Mouse (Mus musculus): Measurements from ENCODE around the gene Slc44a1. TPM values are rescaled to one million over a fixed set of nuclear protein-coding genes. Genes with fewer than 3 reads are reported as not detected.

The Slc44a1 gene
- total RNA-seq, 2 experiments from 2014 or later: 60.7 to 71.0 TPM

- no peak for DNase-seq (ENCODE audit: low spot score in 2 of 2)
Observed at GRCm38 (mm10) chr4:53595246-53596062, 155.2 kb downstream of the Slc44a1 start.

GRCm38 (mm10) chr4:53596063-53596895, 156.1 kb downstream of the Slc44a1 start:
- DNase-seq (ENCODE audit: low spot score in 2 of 2): no peak

GRCm38 (mm10) chr4:53600462-53600861, 160.2 kb downstream of the Slc44a1 start:
- DNase-seq (ENCODE audit: low spot score in 2 of 2): no peak

- DNase-seq (ENCODE audit: low spot score in 2 of 2): no peak
Observed at GRCm38 (mm10) chr4:53614576-53615225, 174.5 kb downstream of the Slc44a1 start.

GRCm38 (mm10) chr4:53617968-53618367, 177.8 kb downstream of the Slc44a1 start:
- no peak for DNase-seq (ENCODE audit: low spot score in 2 of 2)

- no peak for DNase-seq (ENCODE audit: low spot score in 2 of 2)
Observed at GRCm38 (mm10) chr4:53620104-53620503, 179.9 kb downstream of the Slc44a1 start.

GRCm38 (mm10) chr4:53621084-53621483, 180.9 kb downstream of the Slc44a1 start:
- no peak for DNase-seq (ENCODE audit: low spot score in 2 of 2)

GRCm38 (mm10) chr4:53621490-53621889, 181.3 kb downstream of the Slc44a1 start:
- no peak for DNase-seq (ENCODE audit: low spot score in 2 of 2)

GRCm38 (mm10) chr4:53623711-53624110, 183.5 kb downstream of the Slc44a1 start:
- DNase-seq (ENCODE audit: low spot score in 2 of 2): no peak

GRCm38 (mm10) chr4:53624816-53625215, 184.6 kb downstream of the Slc44a1 start:
- DNase-seq (ENCODE audit: low spot score in 2 of 2): peak; percentile 56 to 74

GRCm38 (mm10) chr4:53625263-53625662, 185.1 kb downstream of the Slc44a1 start:
- DNase-seq (ENCODE audit: low spot score in 2 of 2): peak in 1 of 2 experiments; percentile 37

GRCm38 (mm10) chr4:53628924-53629323, 188.7 kb downstream of the Slc44a1 start:
- no peak for DNase-seq (ENCODE audit: low spot score in 2 of 2)

- DNase-seq (ENCODE audit: low spot score in 2 of 2): no peak
Observed at GRCm38 (mm10) chr4:53630963-53631315, 190.7 kb downstream of the Slc44a1 start.

GRCm38 (mm10) chr4:53631316-53632010, 191.2 kb downstream of the Slc44a1 start, which contains the start of gene Fsd1l:
Fsd1l (plus strand) TSS chr4:53631471.
- peak; percentile 79 to 86 for DNase-seq (ENCODE audit: low spot score in 2 of 2)

GRCm38 (mm10) chr4:53632011-53632349, 191.8 kb downstream of the Slc44a1 start:
- DNase-seq (ENCODE audit: low spot score in 2 of 2): no peak

GRCm38 (mm10) chr4:53635336-53635735, 195.1 kb downstream of the Slc44a1 start:
- no peak for DNase-seq (ENCODE audit: low spot score in 2 of 2)

GRCm38 (mm10) chr4:53637269-53637909, 197.2 kb downstream of the Slc44a1 start:
- peak in 1 of 2 experiments; percentile 31 for DNase-seq (ENCODE audit: low spot score in 2 of 2)

- DNase-seq (ENCODE audit: low spot score in 2 of 2): no peak
Observed at GRCm38 (mm10) chr4:53638549-53639123, 198.4 kb downstream of the Slc44a1 start.

- no peak for DNase-seq (ENCODE audit: low spot score in 2 of 2)
Observed at GRCm38 (mm10) chr4:53658029-53658428, 217.8 kb downstream of the Slc44a1 start.

GRCm38 (mm10) chr4:53660711-53661110, 220.5 kb downstream of the Slc44a1 start:
- DNase-seq (ENCODE audit: low spot score in 2 of 2): no peak
